Mouse (Mus musculus): Measurements from ENCODE around the gene Cspg4. TPM values are rescaled to one million over a fixed set of nuclear protein-coding genes. Genes with fewer than 3 reads are reported as not detected.
A peak's percentile ranks its signal among the peaks of the same experiment; 100 is the strongest.

The Cspg4 gene
- total and polyA plus RNA-seq, 2 experiments from 2014 or later: 7.5 to 24.7 TPM

- no peak for TF ChIP-seq CTCF (IDR thresholded peaks at IDR 0.05; ENCODE audit: low read depth)
- ATAC-seq: no peak
Measured at GRCm38 (mm10) chr9:56913991-56914390, 49.2 kb downstream of the Cspg4 start.

GRCm38 (mm10) chr9:56915116-56915515 lies 50.3 kb downstream of the Cspg4 start:
- Histone ChIP-seq H3K4me1 (ENCODE audit: insufficient read depth) (no peaks in the 10 kb centered on the region), H3K4me3 (ENCODE audit: low read depth, low read length) (no peak overlapping the region), H3K27ac (ENCODE audit: low read depth, low read length) (no peak overlapping the region), H3K9me3 (ENCODE audit: low read length) (no peaks in the 10 kb centered on the region), H3K36me3 (ENCODE audit: insufficient read depth) (no peaks in the 10 kb centered on the region), H3K4me2 (ENCODE audit: low read depth) (no peak overlapping the region), H3K9ac (no peak overlapping the region), H3K27me3 (ENCODE audit: insufficient read depth, low read length) (no peaks in the 10 kb centered on the region)
- ATAC-seq: no peak
- WGBS: 79% methylated on average over 1 of the region's 1 CpGs
- DNase-seq: no peak
- TF ChIP-seq CTCF (IDR thresholded peaks at IDR 0.05; ENCODE audit: low read depth): no peak

More at GRCm38 (mm10) chr9:56913991-56914390, 49.2 kb downstream of the Cspg4 start:
- Histone ChIP-seq H3K27ac (ENCODE audit: low read depth, low read length) (no peak overlapping the region), H3K4me1 (ENCODE audit: insufficient read depth) (no peaks in the 10 kb centered on the region), H3K4me2 (ENCODE audit: low read depth) (no peak overlapping the region), H3K4me3 (ENCODE audit: low read depth, low read length) (no peak overlapping the region), H3K9ac (no peak overlapping the region), H3K36me3 (ENCODE audit: insufficient read depth) (no peaks in the 10 kb centered on the region), H3K9me3 (ENCODE audit: low read length) (no peaks in the 10 kb centered on the region), H3K27me3 (ENCODE audit: insufficient read depth, low read length) (no peaks in the 10 kb centered on the region)
- DNase-seq: no peak
- 91% methylated on average over 9 of the region's 9 CpGs for WGBS

DNA sequence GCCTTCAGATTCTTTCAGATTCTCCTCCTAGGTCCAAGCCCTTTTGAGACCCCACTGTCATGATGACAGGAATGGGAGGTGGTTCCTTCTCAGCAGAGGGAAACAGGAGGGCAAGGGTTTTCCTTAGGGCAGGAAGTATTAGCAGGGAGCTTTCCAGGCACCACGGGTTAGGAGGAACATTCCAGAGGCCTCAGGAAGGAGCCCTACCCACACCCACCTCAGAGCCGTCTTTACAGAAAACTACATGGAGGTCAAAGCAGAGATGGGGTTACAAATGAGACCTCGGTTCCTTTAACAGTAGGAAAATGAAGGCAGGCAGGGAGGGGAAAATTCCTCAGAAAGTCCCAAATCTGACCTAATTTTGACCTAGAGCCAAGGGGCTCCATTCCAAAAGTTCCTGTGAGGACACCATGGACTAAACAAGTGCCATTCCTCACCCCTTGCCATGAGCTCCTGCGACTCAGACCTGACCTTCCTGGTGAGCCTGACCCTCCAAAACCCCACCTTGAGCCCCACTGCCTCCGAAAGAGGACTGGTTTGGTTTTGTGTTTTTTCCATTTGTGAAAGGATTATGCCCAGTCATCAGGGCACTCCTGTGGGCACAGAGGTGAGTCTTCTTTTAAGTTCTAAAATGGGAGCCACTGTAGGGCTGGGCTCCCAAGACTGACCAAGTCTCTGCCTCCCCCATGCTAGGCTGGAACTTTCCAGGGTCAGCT lies 51.0 kb downstream of the Cspg4 start:
- DNase-seq (no peak), ATAC-seq (no peak)
- no peaks in the 10 kb centered on the region for H3K9me3 ChIP-seq (ENCODE audit: low read length)
- H3K4me3 ChIP-seq (ENCODE audit: low read depth, low read length): no peak overlapping the region
- no peak overlapping the region for H3K27ac ChIP-seq (ENCODE audit: low read depth, low read length)
- no peak for TF ChIP-seq CTCF (IDR thresholded peaks at IDR 0.05; ENCODE audit: low read depth)
- H3K4me2 ChIP-seq (ENCODE audit: low read depth): no peak overlapping the region
- no peaks in the 10 kb centered on the region for H3K27me3 ChIP-seq (ENCODE audit: insufficient read depth, low read length)
- H3K36me3 ChIP-seq (ENCODE audit: insufficient read depth): no peaks in the 10 kb centered on the region
- no peak overlapping the region for H3K9ac ChIP-seq
- no peaks in the 10 kb centered on the region for H3K4me1 ChIP-seq (ENCODE audit: insufficient read depth)
- 78% methylated on average over 5 of the region's 5 CpGs for WGBS

DNA sequence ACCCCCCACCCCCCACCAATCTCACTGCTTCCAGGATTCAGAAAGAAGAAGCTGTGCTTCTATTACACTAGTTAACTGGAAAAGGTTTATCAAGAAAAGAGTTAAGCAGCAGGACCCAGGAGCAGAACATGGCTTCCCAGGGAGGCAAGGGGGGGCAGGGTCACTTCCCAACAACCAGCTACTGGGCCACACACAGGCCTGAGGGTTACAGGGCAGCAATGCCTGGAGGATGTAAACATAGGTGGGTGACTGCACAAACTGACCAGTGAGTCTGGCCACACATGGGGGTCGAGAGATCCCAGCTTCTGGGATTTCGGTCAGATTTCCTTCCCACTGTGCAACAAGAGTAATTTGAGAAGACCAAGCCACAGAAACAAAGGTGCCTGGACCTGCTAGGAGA lies 52.3 kb downstream of the Cspg4 start:
- no peak overlapping the region for H3K4me3 ChIP-seq (ENCODE audit: low read depth, low read length)
- H3K4me1 ChIP-seq (ENCODE audit: insufficient read depth): no peaks in the 10 kb centered on the region
- no peak for TF ChIP-seq CTCF (IDR thresholded peaks at IDR 0.05; ENCODE audit: low read depth)
- no peak overlapping the region for H3K9ac ChIP-seq
- WGBS: 68% methylated on average over 2 of the region's 2 CpGs
- H3K27me3 ChIP-seq (ENCODE audit: insufficient read depth, low read length): no peaks in the 10 kb centered on the region
- no peaks in the 10 kb centered on the region for H3K9me3 ChIP-seq (ENCODE audit: low read length)
- H3K27ac ChIP-seq (ENCODE audit: low read depth, low read length): no peak overlapping the region
- ATAC-seq (no peak), DNase-seq (no peak)
- H3K4me2 ChIP-seq (ENCODE audit: low read depth): no peak overlapping the region
- H3K36me3 ChIP-seq (ENCODE audit: insufficient read depth): no peaks in the 10 kb centered on the region

- ATAC-seq (no peak), DNase-seq (no peak)
- Histone ChIP-seq H3K27ac (ENCODE audit: low read depth, low read length) (no peak overlapping the region), H3K4me2 (ENCODE audit: low read depth) (no peak overlapping the region), H3K4me3 (ENCODE audit: low read depth, low read length) (no peak overlapping the region), H3K4me1 (ENCODE audit: insufficient read depth) (no peaks in the 10 kb centered on the region), H3K27me3 (ENCODE audit: insufficient read depth, low read length) (no peaks in the 10 kb centered on the region), H3K36me3 (ENCODE audit: insufficient read depth) (no peaks in the 10 kb centered on the region), H3K9me3 (ENCODE audit: low read length) (no peaks in the 10 kb centered on the region), H3K9ac (no peak overlapping the region)
- no peak for TF ChIP-seq CTCF (IDR thresholded peaks at IDR 0.05; ENCODE audit: low read depth)
- 98% methylated on average over 13 of the region's 13 CpGs for WGBS
Measured at GRCm38 (mm10) chr9:56918466-56918865, 53.6 kb downstream of the Cspg4 start.

DNA sequence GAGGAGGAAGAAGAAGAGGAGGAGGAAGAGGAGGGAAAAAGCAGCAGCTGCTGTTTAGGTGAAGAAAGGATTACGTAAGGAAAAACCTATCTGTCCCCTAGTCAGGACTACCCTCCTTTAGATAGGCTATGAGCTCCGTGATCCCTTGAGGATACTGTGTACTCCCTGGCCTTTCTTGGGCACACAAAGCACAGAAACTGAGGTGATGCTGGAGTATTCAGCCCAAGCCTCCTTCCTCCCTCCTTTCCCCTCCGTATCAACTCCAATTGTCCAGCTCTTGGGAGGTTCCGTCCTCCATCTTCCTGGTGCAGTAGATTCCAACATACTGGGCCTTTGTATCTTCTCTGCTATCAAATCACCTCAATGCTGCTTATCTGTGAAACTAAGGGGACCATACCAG lies 57.9 kb downstream of the Cspg4 start:
- TF ChIP-seq CTCF (IDR thresholded peaks at IDR 0.05; ENCODE audit: low read depth): no peak

DNA sequence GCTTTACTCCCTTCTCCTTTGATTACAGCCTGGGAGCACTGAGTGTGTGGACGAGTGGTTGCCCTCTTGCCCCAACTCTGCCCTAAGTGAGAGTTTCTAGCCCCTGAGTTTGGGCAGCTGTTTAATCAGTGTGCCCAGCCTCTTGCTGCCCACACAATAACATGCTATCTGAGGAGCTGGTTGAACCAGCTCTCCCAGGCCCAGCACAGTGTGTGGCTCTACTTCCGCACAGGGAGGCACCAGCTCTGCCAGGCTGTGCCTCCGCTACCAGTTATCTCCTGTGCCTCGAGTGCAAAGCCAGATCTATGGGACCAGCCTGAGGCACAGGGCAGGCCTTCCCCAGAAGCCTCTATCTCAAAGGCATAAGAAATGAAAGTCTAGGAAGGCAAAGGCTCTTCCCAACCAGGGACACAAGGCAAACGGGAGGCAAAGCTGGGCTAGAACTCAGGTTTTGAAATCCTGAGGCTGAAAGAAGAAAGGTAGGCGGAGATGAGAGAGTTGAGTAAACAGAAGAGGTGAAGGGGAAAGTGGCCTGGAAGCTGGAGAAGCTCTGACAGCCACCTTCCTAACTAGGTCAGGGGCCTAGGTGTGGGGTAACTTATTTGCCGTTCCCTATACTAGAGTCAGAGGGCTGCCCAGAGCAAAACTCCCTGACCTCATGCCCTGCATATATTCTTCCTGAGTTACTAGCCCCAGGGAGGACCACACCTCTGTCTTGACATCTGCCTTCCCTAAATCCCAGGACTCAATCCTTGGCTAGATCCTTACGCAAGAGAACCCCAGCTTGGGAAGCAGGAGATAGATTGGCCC lies 59.2 kb downstream of the Cspg4 start:
- Histone ChIP-seq H3K36me3 (ENCODE audit: insufficient read depth) (no peaks in the 10 kb centered on the region), H3K4me3 (ENCODE audit: low read depth, low read length) (no peak overlapping the region), H3K27me3 (ENCODE audit: insufficient read depth, low read length) (no peaks in the 10 kb centered on the region), H3K4me1 (ENCODE audit: insufficient read depth) (no peaks in the 10 kb centered on the region), H3K4me2 (ENCODE audit: low read depth) (peak overlapping the region; percentile 22), H3K27ac (ENCODE audit: low read depth, low read length) (no peak overlapping the region), H3K9me3 (ENCODE audit: low read length) (no peaks in the 10 kb centered on the region), H3K9ac (0 out of 2 replicates have a peak overlapping the region, but pooled peaks have one; percentile 2)
- WGBS: 75% methylated on average over 8 of the region's 8 CpGs
- no peak for TF ChIP-seq CTCF (IDR thresholded peaks at IDR 0.05; ENCODE audit: low read depth)
- no peak for ATAC-seq
- DNase-seq: no peak

More for the DNA sequence above, 57.9 kb downstream of the Cspg4 start:
- Histone ChIP-seq H3K4me3 (ENCODE audit: low read depth, low read length) (no peak overlapping the region), H3K27ac (ENCODE audit: low read depth, low read length) (no peak overlapping the region), H3K4me1 (ENCODE audit: insufficient read depth) (no peaks in the 10 kb centered on the region), H3K9me3 (ENCODE audit: low read length) (no peaks in the 10 kb centered on the region), H3K27me3 (ENCODE audit: insufficient read depth, low read length) (no peaks in the 10 kb centered on the region), H3K9ac (no peak overlapping the region), H3K4me2 (ENCODE audit: low read depth) (no peak overlapping the region), H3K36me3 (ENCODE audit: insufficient read depth) (no peaks in the 10 kb centered on the region)
- 92% methylated on average over 4 of the region's 4 CpGs for WGBS
- ATAC-seq (no peak), DNase-seq (no peak)

All from forebrain, postnatal 0 days (tissue).